Mouse (Mus musculus) lung, embryonic 15.5 days (tissue): ENCODE data around the gene Plxna4. TPM values are rescaled to one million over a fixed set of nuclear protein-coding genes. Genes with fewer than 3 reads are reported as not detected.
A peak's percentile ranks its signal among the peaks of the same experiment; 100 is the strongest.
"Not testable (repeated sequence)": the region's sequence is repeated elsewhere in the genome, so short reads cannot be mapped to it uniquely, and the experiment has no call there.

Experiments used
- ATAC-seq: fragments of 200-750 bp; cut with Nextera tagmentation; 2 replicates; pipeline ENCODE4 v1.8.0; 2017; ENCODE audit warnings: moderate number of reproducible peaks, borderline replicate concordance; ENCODE audit not compliant: low FRiP score, low TSS enrichment; ENCODE audit errors: extremely low read depth
- H3K27ac ChIP-seq: fragments of 300-500 bp; sonication (generic); 2 replicates; pipeline ENCODE4 v1.5.1; 2015; ENCODE audit warnings: moderate library complexity, mild to moderate bottlenecking, inconsistent platforms
- H3K27me3 ChIP-seq: fragments of 300-500 bp; sonication (generic); 2 replicates; pipeline ENCODE4 v1.6.1; 2015; ENCODE audit warnings: inconsistent platforms
- H3K36me3 ChIP-seq: fragments of 300-500 bp; sonication (generic); 2 replicates; pipeline ENCODE4 v1.6.1; 2015; ENCODE audit warnings: inconsistent platforms
- H3K4me1 ChIP-seq: fragments of 300-500 bp; sonication (generic); 2 replicates; pipeline ENCODE4 v1.6.1; 2015; ENCODE audit warnings: inconsistent platforms
- H3K4me2 ChIP-seq: fragments of 300-500 bp; sonication (generic); 2 replicates; pipeline ENCODE4 v1.6.1; 2015; ENCODE audit warnings: inconsistent platforms, mild to moderate bottlenecking, moderate library complexity
- H3K4me3 ChIP-seq: fragments of 300-500 bp; sonication (generic); 2 replicates; pipeline ENCODE4 v1.5.1; 2015; ENCODE audit warnings: mild to moderate bottlenecking, inconsistent platforms
- H3K9ac ChIP-seq: fragments of 300-500 bp; sonication (generic); 2 replicates; pipeline ENCODE4 v1.6.1; 2015; ENCODE audit warnings: inconsistent platforms
- H3K9me3 ChIP-seq: fragments of 300-500 bp; sonication (generic); 2 replicates; pipeline ENCODE4 v1.6.1; 2016; ENCODE audit warnings: inconsistent platforms
- WGBS: fragments of 180-500 bp; shearing (Covaris S2); methylation state at CpG from one replicate; pipeline ENCODE4 v1.1.7; 2015; 5-methylcytosine and 5-hydroxymethylcytosine counted together
- polyA plus RNA-seq: library from polyadenylated mRNA; unstranded; fragments of >200 nt; fragmentation: Nextera tagmentation; extraction: Ambion mirVana; gene quantifications from 2 replicates; pipeline ENCODE4 v1.2.1, GENCODE M21; 2015

The Plxna4 gene
- polyA plus RNA-seq, 1 experiment from 2014 or later, result 2.1 TPM

GRCm38 (mm10) chr6:32501186-32501585 lies 86.8 kb downstream of the Plxna4 start:
- H3K9ac ChIP-seq, H3K4me1 ChIP-seq, H3K9me3 ChIP-seq, H3K4me3 ChIP-seq, ATAC-seq, H3K4me2 ChIP-seq, H3K27me3 ChIP-seq, H3K36me3 ChIP-seq, H3K27ac ChIP-seq: not testable (repeated sequence)
- 73% methylated on average over 1 of the region's 1 CpGs for WGBS

GRCm38 (mm10) chr6:32498106-32498505 lies 89.9 kb downstream of the Plxna4 start:
- no peak for ATAC-seq
- Histone ChIP-seq H3K9ac (no peak overlapping the region), H3K4me3 (no peak overlapping the region), H3K27ac (no peak overlapping the region), H3K4me1 (peaks cover 9% of the 10 kb centered on the region), H3K9me3 (no peaks in the 10 kb centered on the region), H3K27me3 (no peaks in the 10 kb centered on the region), H3K36me3 (no peaks in the 10 kb centered on the region), H3K4me2 (no peak overlapping the region)
- 89% methylated on average over 5 of the region's 5 CpGs for WGBS

DNA sequence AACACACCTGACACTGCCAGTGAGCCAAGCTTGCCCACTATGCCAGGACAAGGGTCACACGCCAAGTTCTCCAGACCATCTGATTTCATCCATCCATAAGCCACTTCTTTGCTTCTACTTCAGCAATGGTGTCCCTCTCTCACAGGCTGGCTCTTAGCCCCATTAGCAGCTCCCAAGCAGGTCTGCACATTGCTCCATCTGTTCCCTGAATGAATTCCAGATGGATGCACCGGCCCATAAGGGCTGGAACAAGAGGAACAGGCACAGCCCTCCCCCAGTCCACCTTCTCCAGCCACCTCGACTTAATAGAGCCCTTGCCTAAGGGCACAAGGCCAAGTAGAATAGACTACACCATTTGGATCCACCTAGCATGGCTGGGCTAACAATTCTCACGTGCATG lies 91.9 kb downstream of the Plxna4 start:
- Histone ChIP-seq H3K36me3 (no peaks in the 10 kb centered on the region), H3K4me1 (peaks cover 9% of the 10 kb centered on the region), H3K9ac (no peak overlapping the region), H3K27me3 (no peaks in the 10 kb centered on the region), H3K9me3 (no peaks in the 10 kb centered on the region), H3K4me2 (no peak overlapping the region), H3K27ac (no peak overlapping the region), H3K4me3 (no peak overlapping the region)
- ATAC-seq, result no peak
- 63% methylated on average over 4 of the region's 4 CpGs for WGBS

DNA sequence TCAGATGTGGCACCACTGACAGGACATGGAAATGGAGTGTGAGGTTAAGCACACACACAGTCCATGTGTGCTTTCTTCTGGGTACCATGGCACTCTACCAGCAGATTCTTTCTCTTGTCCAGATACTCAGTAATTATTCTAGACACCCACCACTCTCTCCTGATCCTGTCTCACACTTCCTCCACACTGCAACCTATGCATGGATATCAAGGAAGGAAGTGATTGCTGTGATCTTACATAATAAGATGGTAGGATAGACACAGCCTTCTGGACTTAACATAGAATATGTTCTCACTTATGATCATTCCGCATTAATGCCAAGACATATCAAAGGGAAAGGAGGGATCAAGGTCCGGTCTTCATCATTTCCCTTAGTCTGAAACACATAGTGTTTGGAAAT lies 92.5 kb downstream of the Plxna4 start:
- 95% methylated on average over 2 of the region's 2 CpGs for WGBS
- Histone ChIP-seq H3K27ac (no peak overlapping the region), H3K4me2 (no peak overlapping the region), H3K9ac (no peak overlapping the region), H3K4me1 (peaks cover 9% of the 10 kb centered on the region), H3K9me3 (no peaks in the 10 kb centered on the region), H3K27me3 (no peaks in the 10 kb centered on the region), H3K4me3 (no peak overlapping the region), H3K36me3 (no peaks in the 10 kb centered on the region)
- ATAC-seq, result no peak

GRCm38 (mm10) chr6:32493557-32493956 lies 94.4 kb downstream of the Plxna4 start:
- ATAC-seq, result peak; percentile 46; the same call in 1 of the 2 replicates
- Histone ChIP-seq H3K4me2 (0 out of 2 replicates have a peak overlapping the region, but pooled peaks have one; percentile 9), H3K36me3 (no peaks in the 10 kb centered on the region), H3K9me3 (no peaks in the 10 kb centered on the region), H3K4me1 (peaks cover 9% of the 10 kb centered on the region), H3K27ac (no peak overlapping the region), H3K9ac (no peak overlapping the region), H3K27me3 (no peaks in the 10 kb centered on the region), H3K4me3 (no peak overlapping the region)
- 14% methylated on average over 5 of the region's 5 CpGs for WGBS

- H3K4me2 ChIP-seq, result no peak overlapping the region
- no peaks in the 10 kb centered on the region for H3K36me3 ChIP-seq
- H3K9me3 ChIP-seq, result no peaks in the 10 kb centered on the region
- H3K4me3 ChIP-seq, result no peak overlapping the region
- no peaks in the 10 kb centered on the region for H3K4me1 ChIP-seq
- no peak overlapping the region for H3K9ac ChIP-seq
- no peaks in the 10 kb centered on the region for H3K27me3 ChIP-seq
- ATAC-seq, result no peak
- 62% methylated on average over 3 of the region's 3 CpGs for WGBS
- no peak overlapping the region for H3K27ac ChIP-seq
These were observed 100.9 kb downstream of the Plxna4 start for GRCm38 (mm10) chr6:32487121-32487520.

- Histone ChIP-seq H3K4me2 (no peak overlapping the region), H3K4me3 (no peak overlapping the region), H3K9me3 (no peaks in the 10 kb centered on the region), H3K36me3 (no peaks in the 10 kb centered on the region), H3K27ac (no peak overlapping the region), H3K27me3 (no peaks in the 10 kb centered on the region), H3K4me1 (peaks cover 13% of the 10 kb centered on the region), H3K9ac (no peak overlapping the region)
- ATAC-seq, result no peak
- WGBS, result 45% methylated on average over 4 of the region's 4 CpGs
These were observed 105.5 kb downstream of the Plxna4 start for GRCm38 (mm10) chr6:32482469-32482868.

DNA sequence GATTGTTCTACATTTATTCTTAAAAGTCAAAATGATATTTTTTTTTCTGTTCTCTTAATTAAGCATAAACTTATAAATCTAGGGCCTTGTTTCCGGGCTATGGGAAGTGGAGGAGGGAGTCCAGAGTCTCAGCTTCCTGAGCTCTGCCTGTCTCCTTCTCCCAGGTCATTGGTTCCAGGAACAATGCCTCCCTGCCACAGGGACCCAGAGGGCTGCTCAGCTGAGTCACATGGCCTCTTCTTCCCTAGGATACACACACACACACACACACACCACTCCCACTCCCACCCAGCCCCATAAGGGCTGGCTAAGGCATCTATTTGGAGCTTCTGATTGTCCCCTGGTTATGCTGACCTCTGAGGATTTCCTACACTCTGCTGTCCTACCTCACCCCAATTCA lies 107.3 kb downstream of the Plxna4 start:
- Histone ChIP-seq H3K9me3 (no peaks in the 10 kb centered on the region), H3K9ac (no peak overlapping the region), H3K27ac (no peak overlapping the region), H3K4me2 (no peak overlapping the region), H3K4me1 (peaks cover 13% of the 10 kb centered on the region), H3K36me3 (no peaks in the 10 kb centered on the region), H3K4me3 (no peak overlapping the region), H3K27me3 (no peaks in the 10 kb centered on the region)
- WGBS, result 65% methylated on average over 1 of the region's 1 CpGs
- no peak for ATAC-seq

GRCm38 (mm10) chr6:32479765-32480164 lies 108.2 kb downstream of the Plxna4 start:
- H3K9ac ChIP-seq, result no peak overlapping the region
- ATAC-seq, result no peak
- no peaks in the 10 kb centered on the region for H3K36me3 ChIP-seq
- peak overlapping the region; percentile 7; the same call in 1 of the 2 replicates for H3K27ac ChIP-seq
- H3K4me3 ChIP-seq, result no peak overlapping the region
- no peaks in the 10 kb centered on the region for H3K27me3 ChIP-seq
- peaks cover 13% of the 10 kb centered on the region for H3K4me1 ChIP-seq
- WGBS, result 74% methylated on average over 2 of the region's 2 CpGs
- no peaks in the 10 kb centered on the region for H3K9me3 ChIP-seq
- H3K4me2 ChIP-seq, result no peak overlapping the region

GRCm38 (mm10) chr6:32479193-32479758 lies 108.7 kb downstream of the Plxna4 start:
- Histone ChIP-seq H3K4me3 (no peak overlapping the region), H3K4me1 (peaks cover 13% of the 10 kb centered on the region), H3K27me3 (no peaks in the 10 kb centered on the region), H3K9me3 (no peaks in the 10 kb centered on the region), H3K4me2 (no peak overlapping the region), H3K9ac (no peak overlapping the region), H3K36me3 (no peaks in the 10 kb centered on the region), H3K27ac (peak overlapping the region; percentile 7)
- 17% methylated on average over 2 of the region's 2 CpGs for WGBS
- peak; percentile 51; the same call in 1 of the 2 replicates for ATAC-seq

GRCm38 (mm10) chr6:32475958-32476357 lies 112.0 kb downstream of the Plxna4 start:
- no peak overlapping the region for H3K4me2 ChIP-seq
- no peak overlapping the region for H3K9ac ChIP-seq
- H3K36me3 ChIP-seq, result no peaks in the 10 kb centered on the region
- H3K9me3 ChIP-seq, result no peaks in the 10 kb centered on the region
- no peak overlapping the region for H3K4me3 ChIP-seq
- H3K27ac ChIP-seq, result no peak overlapping the region
- no peaks in the 10 kb centered on the region for H3K27me3 ChIP-seq
- no peak for ATAC-seq
- 78% methylated on average over 4 of the region's 4 CpGs for WGBS
- H3K4me1 ChIP-seq, result peaks cover 13% of the 10 kb centered on the region

DNA sequence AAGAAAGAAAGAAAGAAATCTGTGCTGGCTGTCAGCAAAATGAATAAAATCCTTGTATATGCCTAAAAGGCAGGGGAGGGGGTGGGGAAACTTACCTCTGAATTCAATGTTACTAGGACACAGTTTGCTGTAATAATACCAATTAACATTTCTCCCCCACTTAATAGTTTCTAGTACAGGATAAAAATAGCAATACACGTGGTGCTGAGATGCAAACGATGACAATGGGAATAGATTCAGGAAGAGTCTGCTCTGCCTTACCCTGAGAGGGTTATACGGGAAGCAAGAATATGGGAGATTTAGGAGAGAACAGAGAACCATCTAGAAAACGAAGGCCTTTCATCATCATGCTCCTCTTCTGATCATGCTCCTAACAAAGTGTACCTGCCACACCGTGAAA lies 115.9 kb downstream of the Plxna4 start:
- no peak overlapping the region for H3K27ac ChIP-seq
- no peak for ATAC-seq
- no peaks in the 10 kb centered on the region for H3K36me3 ChIP-seq
- H3K4me2 ChIP-seq, result no peak overlapping the region
- no peaks in the 10 kb centered on the region for H3K9me3 ChIP-seq
- H3K4me1 ChIP-seq, result no peaks in the 10 kb centered on the region
- no peaks in the 10 kb centered on the region for H3K27me3 ChIP-seq
- WGBS, result 68% methylated on average over 5 of the region's 5 CpGs
- H3K9ac ChIP-seq, result no peak overlapping the region
- no peak overlapping the region for H3K4me3 ChIP-seq

- Histone ChIP-seq H3K27ac (no peak overlapping the region), H3K4me1 (no peaks in the 10 kb centered on the region)
These were observed 116.4 kb downstream of the Plxna4 start for GRCm38 (mm10) chr6:32471639-32472038.

More at GRCm38 (mm10) chr6:32471639-32472038, 116.4 kb downstream of the Plxna4 start:
- WGBS, result 65% methylated on average over 3 of the region's 3 CpGs
- H3K4me2 ChIP-seq, result no peak overlapping the region
- no peaks in the 10 kb centered on the region for H3K9me3 ChIP-seq
- no peak for ATAC-seq
- no peak overlapping the region for H3K9ac ChIP-seq
- no peak overlapping the region for H3K4me3 ChIP-seq
- no peaks in the 10 kb centered on the region for H3K27me3 ChIP-seq
- no peaks in the 10 kb centered on the region for H3K36me3 ChIP-seq
